Mouse (Mus musculus) liver, adult 2 months (tissue): Measurements from ENCODE around the gene Arx.

Source experiments
- CTCF ChIP-seq: fragments of 200-500 bp; IDR thresholded peaks from 2 replicates; pipeline ENCODE4 v1.5.1; 2011; ENCODE audit warnings: low read depth, low read length, control low read depth
- POLR2A ChIP-seq: fragments of 200-500 bp; IDR thresholded peaks from 2 replicates; pipeline ENCODE4 v1.6.1; 2011; ENCODE audit warnings: low read length, control low read depth; ENCODE audit not compliant: insufficient read depth; ENCODE audit errors: extremely low read depth

DNA sequence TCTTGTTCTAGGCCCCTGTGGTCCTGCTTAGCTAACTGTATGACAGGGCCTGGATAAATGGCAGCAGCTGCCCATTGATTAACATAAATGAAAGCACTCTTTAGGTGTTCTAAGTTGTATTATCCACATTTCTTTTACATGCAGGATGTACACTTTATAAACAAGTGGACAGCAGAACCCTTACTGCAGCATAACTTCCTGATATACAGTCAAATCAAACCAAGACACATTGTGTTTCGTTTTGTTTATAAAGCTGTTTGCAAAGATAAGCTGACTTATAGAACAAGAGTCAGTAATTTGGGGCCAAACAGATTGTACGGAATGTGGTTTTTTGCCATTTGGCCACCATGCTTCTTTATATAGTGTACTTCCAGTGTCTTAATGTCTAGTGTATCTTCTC lies 33.7 kb downstream of the Arx start:
- TF ChIP-seq POLR2A: no peak
- no peak for TF ChIP-seq CTCF
